Mouse (Mus musculus) heart, postnatal 0 days (tissue): ENCODE data around the gene Clec16a. TPM values are rescaled to one million over a fixed set of nuclear protein-coding genes. Genes with fewer than 3 reads are reported as not detected.

ENCODE experiments used
- ATAC-seq: fragments of 200-750 bp; cut with Nextera tagmentation; 2 replicates; pipeline ENCODE4 v1.8.0; 2017; ENCODE audit warnings: low read depth, moderate number of reproducible peaks, moderate library complexity; ENCODE audit not compliant: insufficient read depth
- DNase-seq: peaks from one replicate; pipeline ENCODE4 v3.0.0-alpha.2; 2016; ENCODE audit warnings: low spot score
- H3K27ac ChIP-seq: fragments of 300-500 bp; sonication (generic); 2 replicates; pipeline ENCODE4 v1.5.1; 2014; ENCODE audit warnings: low read depth, mild to moderate bottlenecking
- H3K27me3 ChIP-seq: fragments of 300-500 bp; sonication (generic); 2 replicates; pipeline ENCODE4 v1.6.1; 2014; ENCODE audit warnings: low read length, mixed read lengths; ENCODE audit not compliant: control insufficient read depth, insufficient read depth
- H3K36me3 ChIP-seq: fragments of 300-500 bp; sonication (generic); replicated peaks from 2 replicates; pipeline ENCODE4 v1.6.1; 2014; ENCODE audit warnings: low read length, mixed read lengths; ENCODE audit not compliant: control insufficient read depth, insufficient read depth
- H3K4me1 ChIP-seq: fragments of 300-500 bp; sonication (generic); 2 replicates; pipeline ENCODE4 v1.6.1; 2014; ENCODE audit warnings: antibody characterized with exemption; ENCODE audit not compliant: control insufficient read depth, insufficient read depth
- H3K4me2 ChIP-seq: fragments of 300-500 bp; sonication (generic); 2 replicates; pipeline ENCODE4 v1.6.1; 2014; ENCODE audit warnings: low read depth, mild to moderate bottlenecking, low read length, moderate library complexity
- H3K4me3 ChIP-seq: fragments of 300-500 bp; sonication (generic); 2 replicates; pipeline ENCODE4 v1.5.1; 2014; ENCODE audit warnings: low read depth, low read length
- H3K9ac ChIP-seq: fragments of 300-500 bp; sonication (generic); replicated peaks from 2 replicates; pipeline ENCODE4 v1.6.1; 2014; ENCODE audit warnings: low read depth, low read length, mixed read lengths
- H3K9me3 ChIP-seq: fragments of 300-500 bp; sonication (generic); replicated peaks from 2 replicates; pipeline ENCODE4 v1.6.1; 2016; ENCODE audit warnings: low read length; ENCODE audit not compliant: control insufficient read depth
- CTCF ChIP-seq: IDR thresholded peaks from 2 replicates; pipeline ENCODE4 v1.5.1; 2016; ENCODE audit warnings: antibody characterized with exemption, control low read depth, low read depth
- EP300 ChIP-seq: IDR thresholded peaks from 2 replicates; pipeline ENCODE4 v1.6.1; 2016; ENCODE audit warnings: antibody characterized with exemption, low read depth
- WGBS: fragments of 180-500 bp; shearing (Covaris S2); extraction: QIAGEN DNeasy Blood & Tissue Kit; methylation state at CpG from one replicate; pipeline ENCODE4 v1.1.7; 2014; 5-methylcytosine and 5-hydroxymethylcytosine counted together
- polyA plus RNA-seq: library from polyadenylated mRNA; unstranded; fragments of >200 nt; fragmentation: Nextera tagmentation; extraction: Ambion mirVana; gene quantifications from 2 replicates; pipeline ENCODE4 v1.2.1, GENCODE M21; 2015
- total RNA-seq: library from RNA; depleted of rRNA; stranded (reverse); fragments of >200 nt; gene quantifications from 2 replicates; pipeline ENCODE4 v1.2.3, GENCODE M21; 2014; ENCODE audit warnings: low replicate concordance

Gene Clec16a
- total and polyA plus RNA-seq, 2 experiments from 2014 or later = 37.7 to 39.6 TPM

- ATAC-seq (no peak), DNase-seq (no peak)
- no peaks in the 10 kb centered on the region for H3K36me3 ChIP-seq
- no peaks in the 10 kb centered on the region for H3K4me1 ChIP-seq
- no peak overlapping the region for H3K9ac ChIP-seq
- no peaks in the 10 kb centered on the region for H3K9me3 ChIP-seq
- WGBS = 83% methylated on average over 2 of the region's 2 CpGs
- no peak overlapping the region; the same call in 1 of the 2 replicates for H3K4me2 ChIP-seq
- peak overlapping the region; percentile 31; the same call in 1 of the 2 replicates for H3K27ac ChIP-seq
- no peak overlapping the region for H3K4me3 ChIP-seq
- H3K27me3 ChIP-seq = no peaks in the 10 kb centered on the region
- no peak for TF ChIP-seq EP300
- no peak for TF ChIP-seq CTCF
These were observed 137.4 kb downstream of the Clec16a start for GRCm38 (mm10) chr16:10682521-10682920.

GRCm38 (mm10) chr16:10683193-10684000, 138.3 kb downstream of the Clec16a start:
- Histone ChIP-seq H3K4me1 (no peaks in the 10 kb centered on the region), H3K9me3 (no peaks in the 10 kb centered on the region), H3K9ac (no peak overlapping the region), H3K27me3 (no peaks in the 10 kb centered on the region), H3K4me3 (no peak overlapping the region), H3K4me2 (no peak overlapping the region), H3K36me3 (no peaks in the 10 kb centered on the region), H3K27ac (peak overlapping the region; percentile 46; the same call in 1 of the 2 replicates)
- TF ChIP-seq EP300 = no peak
- TF ChIP-seq CTCF = no peak
- 62% methylated on average over 8 of the region's 8 CpGs for WGBS
- ATAC-seq (no peak), DNase-seq (no peak)

GRCm38 (mm10) chr16:10689748-10690318, 144.7 kb downstream of the Clec16a start:
- peak; percentile 82 for DNase-seq

GRCm38 (mm10) chr16:10690442-10690841, 145.3 kb downstream of the Clec16a start:
- H3K36me3 ChIP-seq = no peaks in the 10 kb centered on the region
- H3K27ac ChIP-seq = peak overlapping the region; percentile 77
- DNase-seq = peak; percentile 71
- WGBS = 8% methylated on average over 3 of the region's 3 CpGs
- no peak overlapping the region for H3K4me2 ChIP-seq
- H3K4me1 ChIP-seq = peaks cover 35% of the 10 kb centered on the region
- peak; percentile 64 for ATAC-seq
- H3K9me3 ChIP-seq = no peaks in the 10 kb centered on the region
- no peak overlapping the region for H3K9ac ChIP-seq
- no peaks in the 10 kb centered on the region for H3K27me3 ChIP-seq
- TF ChIP-seq CTCF (no peak), EP300 (no peak)
- no peak overlapping the region for H3K4me3 ChIP-seq

More at GRCm38 (mm10) chr16:10689748-10690318, 144.7 kb downstream of the Clec16a start:
- TF ChIP-seq EP300 (no peak), CTCF (no peak)
- Histone ChIP-seq H3K27me3 (no peaks in the 10 kb centered on the region), H3K9me3 (no peaks in the 10 kb centered on the region), H3K4me3 (no peak overlapping the region), H3K4me1 (peaks cover 35% of the 10 kb centered on the region), H3K36me3 (no peaks in the 10 kb centered on the region), H3K9ac (no peak overlapping the region), H3K27ac (peak overlapping the region; percentile 77), H3K4me2 (no peak overlapping the region)
- WGBS = 21% methylated on average over 6 of the region's 6 CpGs
- peak; percentile 85 for ATAC-seq

GRCm38 (mm10) chr16:10691705-10692104, 146.6 kb downstream of the Clec16a start:
- peaks cover 35% of the 10 kb centered on the region for H3K4me1 ChIP-seq
- TF ChIP-seq EP300 (no peak), CTCF (no peak)
- no peak overlapping the region for H3K27ac ChIP-seq
- H3K4me3 ChIP-seq = no peak overlapping the region
- ATAC-seq (no peak), DNase-seq (no peak)
- no peaks in the 10 kb centered on the region for H3K27me3 ChIP-seq
- H3K9ac ChIP-seq = no peak overlapping the region
- no peaks in the 10 kb centered on the region for H3K36me3 ChIP-seq
- H3K9me3 ChIP-seq = no peaks in the 10 kb centered on the region
- H3K4me2 ChIP-seq = no peak overlapping the region
- WGBS = 79% methylated on average over 5 of the region's 5 CpGs
